Mouse (Mus musculus) heart, embryonic 16.5 days (tissue): ENCODE results near the gene Lama2. TPM values are rescaled to one million over a fixed set of nuclear protein-coding genes. Genes with fewer than 3 reads are reported as not detected.

Experiments used
- ATAC-seq: fragments of 200-750 bp; cut with Nextera tagmentation; replicated peaks from 2 replicates; pipeline ENCODE4 v1.8.0; 2017; ENCODE audit warnings: moderate number of reproducible peaks; ENCODE audit not compliant: insufficient read depth, low FRiP score; ENCODE audit errors: extremely low read depth
- H3K27ac ChIP-seq: fragments of 300-500 bp; sonication (generic); 2 replicates; pipeline ENCODE4 v1.5.1; 2014; ENCODE audit warnings: mild to moderate bottlenecking, low read length, control low read depth, moderate library complexity
- H3K27me3 ChIP-seq: fragments of 300-500 bp; sonication (generic); 2 replicates; pipeline ENCODE4 v1.6.1; 2014; ENCODE audit warnings: low read length, mixed read lengths; ENCODE audit not compliant: control insufficient read depth, insufficient read depth
- H3K36me3 ChIP-seq: fragments of 300-500 bp; sonication (generic); 2 replicates; pipeline ENCODE4 v1.6.1; 2014; ENCODE audit not compliant: control insufficient read depth, insufficient read depth
- H3K4me1 ChIP-seq: fragments of 300-500 bp; sonication (generic); 2 replicates; pipeline ENCODE4 v1.6.1; 2014; ENCODE audit warnings: low read length, mixed read lengths; ENCODE audit not compliant: control insufficient read depth, insufficient read depth
- H3K4me2 ChIP-seq: fragments of 300-500 bp; sonication (generic); 2 replicates; pipeline ENCODE4 v1.6.1; 2014; ENCODE audit warnings: low read depth, mild to moderate bottlenecking, control low read depth, low read length
- H3K4me3 ChIP-seq: fragments of 300-500 bp; sonication (generic); 2 replicates; pipeline ENCODE4 v1.5.1; 2014; ENCODE audit warnings: mild to moderate bottlenecking, control low read depth, low read length
- H3K9ac ChIP-seq: fragments of 300-500 bp; sonication (generic); 2 replicates; pipeline ENCODE4 v1.6.1; 2014; ENCODE audit warnings: low read length, control low read depth
- H3K9me3 ChIP-seq: fragments of 300-500 bp; sonication (generic); replicated peaks from 2 replicates; pipeline ENCODE4 v1.6.1; 2016; ENCODE audit warnings: low read length; ENCODE audit not compliant: control insufficient read depth
- WGBS: fragments of 180-500 bp; shearing (Covaris S2); extraction: QIAGEN DNeasy Blood & Tissue Kit; methylation state at CpG from one replicate; pipeline ENCODE4 v1.1.7; 2014; 5-methylcytosine and 5-hydroxymethylcytosine counted together
- polyA plus RNA-seq: library from polyadenylated mRNA; unstranded; fragments of >200 nt; fragmentation: Nextera tagmentation; extraction: Ambion mirVana; gene quantifications from 2 replicates; pipeline ENCODE4 v1.2.1, GENCODE M21; 2015

Gene Lama2
- polyA plus RNA-seq, 1 experiment from 2014 or later: 20.3 TPM

DNA sequence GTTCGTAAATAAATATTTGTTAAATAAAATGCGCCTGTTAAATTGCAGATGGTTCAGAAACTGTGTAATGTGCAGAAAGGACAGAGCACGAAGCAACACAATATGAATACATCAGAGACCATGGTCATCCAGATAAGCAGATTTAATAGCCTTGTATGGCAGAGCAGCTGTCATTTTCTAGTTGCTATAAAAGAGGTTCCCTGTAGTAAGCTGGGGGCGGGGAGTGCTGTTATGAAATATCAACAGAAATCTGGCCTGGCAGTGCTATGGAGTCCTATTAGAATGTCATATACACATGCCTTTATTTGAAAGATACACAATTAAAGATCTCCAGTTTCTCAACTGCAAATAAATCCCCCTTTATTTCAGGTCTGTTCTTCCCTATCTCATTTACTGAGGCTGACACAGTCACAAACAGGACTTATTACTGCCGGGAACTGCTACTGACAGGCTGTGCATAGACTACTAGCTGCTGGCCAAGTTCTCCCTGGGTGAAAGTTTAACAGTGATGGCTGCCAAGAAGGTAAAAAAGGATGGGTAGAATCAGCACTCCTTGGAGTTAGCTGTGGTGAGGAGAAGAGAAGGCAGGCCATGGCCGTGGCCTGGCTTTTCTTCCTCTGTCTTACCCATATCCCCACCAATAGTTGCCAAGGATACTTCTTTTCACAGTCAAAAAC is 396.8 kb downstream of the Lama2 start:
- Histone ChIP-seq H3K27ac (no peak overlapping the region), H3K4me1 (no peaks in the 10 kb centered on the region), H3K4me2 (no peak overlapping the region), H3K9ac (no peak overlapping the region), H3K36me3 (no peaks in the 10 kb centered on the region), H3K27me3 (no peaks in the 10 kb centered on the region), H3K4me3 (no peak overlapping the region), H3K9me3 (no peaks in the 10 kb centered on the region)
- ATAC-seq: no peak
- 75% methylated on average over 6 of the region's 6 CpGs for WGBS

DNA sequence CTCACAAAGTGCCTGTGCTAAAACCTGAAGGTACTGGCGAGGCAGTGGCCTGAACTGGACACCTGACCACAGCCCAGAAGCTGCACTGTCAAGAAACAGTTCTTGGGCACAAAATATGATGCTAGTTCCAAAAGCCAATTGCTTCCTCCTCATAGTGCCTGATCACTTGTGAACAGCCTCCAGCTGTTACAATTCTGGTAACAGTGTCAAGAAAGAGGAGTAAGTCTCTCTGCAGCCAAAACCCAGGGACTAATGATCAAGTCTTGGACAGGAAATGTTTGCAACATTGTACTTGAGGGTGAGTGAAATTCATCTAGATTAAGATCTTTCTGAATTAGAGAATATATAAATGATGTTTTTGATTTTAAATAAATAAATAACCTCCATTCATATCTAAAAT is 399.9 kb downstream of the Lama2 start:
- WGBS: 73% methylated on average over 1 of the region's 1 CpGs
- H3K36me3 ChIP-seq: no peaks in the 10 kb centered on the region
- no peak overlapping the region for H3K27ac ChIP-seq
- no peak overlapping the region for H3K4me3 ChIP-seq
- ATAC-seq: no peak
- H3K4me2 ChIP-seq: no peak overlapping the region
- no peaks in the 10 kb centered on the region for H3K4me1 ChIP-seq
- H3K27me3 ChIP-seq: no peaks in the 10 kb centered on the region
- no peak overlapping the region for H3K9ac ChIP-seq
- no peaks in the 10 kb centered on the region for H3K9me3 ChIP-seq

DNA sequence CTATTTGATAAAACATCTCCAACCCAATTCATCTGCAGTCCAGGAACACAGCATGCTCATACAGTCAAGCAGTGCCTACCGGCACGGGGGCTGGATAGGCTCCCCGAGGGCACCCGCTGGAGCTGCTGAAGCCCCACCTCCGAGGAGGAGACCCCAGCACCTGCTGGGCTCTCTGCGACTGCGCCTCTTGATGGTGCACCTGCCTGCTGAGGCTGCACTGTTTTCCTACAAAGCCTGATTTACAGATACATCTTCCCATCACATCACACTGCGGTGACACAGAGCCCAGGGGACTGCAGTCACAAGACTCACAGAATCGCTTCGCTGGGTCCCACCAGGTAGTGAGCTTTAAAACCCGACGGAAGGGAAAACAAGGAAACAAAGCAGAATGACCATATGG is 412.2 kb downstream of the Lama2 start:
- no peaks in the 10 kb centered on the region for H3K9me3 ChIP-seq
- no peak for ATAC-seq
- no peaks in the 10 kb centered on the region for H3K4me1 ChIP-seq
- no peak overlapping the region for H3K4me3 ChIP-seq
- no peak overlapping the region for H3K27ac ChIP-seq
- WGBS: 28% methylated on average over 12 of the region's 12 CpGs
- H3K4me2 ChIP-seq: no peak overlapping the region
- H3K27me3 ChIP-seq: no peaks in the 10 kb centered on the region
- H3K36me3 ChIP-seq: no peaks in the 10 kb centered on the region
- no peak overlapping the region for H3K9ac ChIP-seq

DNA sequence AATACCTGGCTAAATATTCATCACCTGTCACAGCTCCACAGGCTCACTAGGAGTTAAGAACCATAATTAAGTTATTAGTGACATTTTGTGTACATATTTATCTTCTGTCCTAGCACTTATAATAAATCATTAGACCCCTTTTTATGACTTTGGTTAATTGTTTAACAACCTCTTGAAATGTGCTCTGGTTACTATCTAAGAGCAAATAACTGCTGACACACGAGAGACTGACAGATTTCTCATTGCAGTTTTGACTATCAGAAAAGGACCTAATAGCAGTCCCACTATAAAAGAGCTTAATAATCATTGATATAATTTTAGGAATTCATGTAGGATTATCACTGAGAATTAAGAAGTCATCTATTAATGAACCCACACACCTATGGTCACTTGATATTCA is 421.1 kb downstream of the Lama2 start:
- Histone ChIP-seq H3K9ac (no peak overlapping the region), H3K4me1 (no peaks in the 10 kb centered on the region), H3K27ac (no peak overlapping the region), H3K9me3 (no peaks in the 10 kb centered on the region), H3K36me3 (no peaks in the 10 kb centered on the region), H3K27me3 (no peaks in the 10 kb centered on the region), H3K4me3 (no peak overlapping the region), H3K4me2 (no peak overlapping the region)
- no peak for ATAC-seq
- WGBS: 64% methylated on average over 1 of the region's 1 CpGs

- no peak overlapping the region for H3K4me2 ChIP-seq
- H3K4me1 ChIP-seq: no peaks in the 10 kb centered on the region
- H3K27ac ChIP-seq: no peak overlapping the region
- no peak overlapping the region for H3K9ac ChIP-seq
- 79% methylated on average over 8 of the region's 8 CpGs for whole genome bisulfite sequencing
- H3K4me3 ChIP-seq: no peak overlapping the region
- H3K36me3 ChIP-seq: no peaks in the 10 kb centered on the region
- H3K9me3 ChIP-seq: no peaks in the 10 kb centered on the region
- ATAC-seq: no peak
- no peaks in the 10 kb centered on the region for H3K27me3 ChIP-seq
Measured at GRCm38 (mm10) chr10:27193986-27194908, 425.3 kb downstream of the Lama2 start.

DNA sequence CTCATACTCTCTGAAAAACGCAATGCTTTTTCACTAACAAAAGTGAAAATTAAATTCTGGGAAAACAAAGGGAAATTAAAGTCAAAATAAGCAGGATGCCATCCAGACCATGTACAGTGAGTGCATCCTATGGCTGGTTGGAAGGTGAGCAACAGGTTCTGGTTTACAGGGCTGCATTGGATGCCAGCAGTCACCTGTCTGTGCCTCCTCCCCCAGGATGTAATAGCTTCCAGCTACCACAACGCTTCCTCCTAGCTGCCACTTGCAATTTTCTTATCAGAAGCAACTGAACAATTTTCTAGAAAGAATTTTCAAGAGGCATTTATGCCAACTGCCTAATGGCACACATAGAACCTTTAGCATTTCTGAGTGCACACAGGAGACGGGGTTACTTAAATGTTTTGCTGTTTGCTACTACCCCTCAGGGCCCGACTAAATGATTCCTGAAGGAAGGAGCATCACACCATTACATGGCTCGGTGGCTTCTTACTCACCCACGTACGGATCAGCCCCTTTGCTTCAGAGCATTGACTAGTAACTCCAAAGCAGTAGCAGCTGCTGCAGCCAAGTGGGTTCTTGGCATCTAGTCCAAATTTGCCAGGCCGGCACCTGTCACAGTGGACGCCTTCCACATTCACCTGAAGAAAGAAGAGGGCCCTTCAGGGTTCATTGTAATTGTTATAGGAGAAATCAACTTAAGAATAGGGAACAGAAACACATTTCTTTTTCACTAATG is 430.8 kb downstream of the Lama2 start:
- Histone ChIP-seq H3K9me3 (no peaks in the 10 kb centered on the region), H3K9ac (no peak overlapping the region), H3K36me3 (0 out of 2 replicates have a peak, but pooled peaks cover 3% of the 10 kb centered on the region), H3K4me2 (no peak overlapping the region), H3K4me3 (no peak overlapping the region), H3K27ac (no peak overlapping the region), H3K27me3 (no peaks in the 10 kb centered on the region), H3K4me1 (no peaks in the 10 kb centered on the region)
- ATAC-seq: no peak
- 82% methylated on average over 9 of the region's 9 CpGs for WGBS

DNA sequence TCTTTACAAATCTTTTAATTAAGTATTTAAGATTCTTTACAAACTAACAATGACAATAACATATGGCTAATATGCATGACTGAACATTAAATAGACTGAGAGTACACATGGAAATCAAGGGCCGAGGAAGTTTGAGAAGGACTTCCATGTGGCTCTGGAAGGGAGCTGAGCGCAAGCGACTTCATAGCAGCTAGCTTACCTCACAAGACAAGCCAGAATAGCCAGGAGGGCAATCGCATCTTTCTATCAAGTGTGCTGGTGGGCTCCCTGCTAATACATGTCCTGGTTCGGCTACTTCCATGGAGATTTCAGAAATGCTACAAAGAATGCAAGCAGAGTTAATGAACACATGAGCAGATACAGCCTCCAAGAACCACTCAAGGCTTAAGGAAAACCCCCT is 435.4 kb downstream of the Lama2 start:
- Histone ChIP-seq H3K4me2 (no peak overlapping the region), H3K36me3 (0 out of 2 replicates have a peak, but pooled peaks cover 3% of the 10 kb centered on the region), H3K4me3 (no peak overlapping the region), H3K4me1 (no peaks in the 10 kb centered on the region), H3K9me3 (no peaks in the 10 kb centered on the region), H3K27ac (no peak overlapping the region), H3K27me3 (no peaks in the 10 kb centered on the region), H3K9ac (no peak overlapping the region)
- WGBS: 90% methylated on average over 5 of the region's 5 CpGs
- no peak for ATAC-seq

DNA sequence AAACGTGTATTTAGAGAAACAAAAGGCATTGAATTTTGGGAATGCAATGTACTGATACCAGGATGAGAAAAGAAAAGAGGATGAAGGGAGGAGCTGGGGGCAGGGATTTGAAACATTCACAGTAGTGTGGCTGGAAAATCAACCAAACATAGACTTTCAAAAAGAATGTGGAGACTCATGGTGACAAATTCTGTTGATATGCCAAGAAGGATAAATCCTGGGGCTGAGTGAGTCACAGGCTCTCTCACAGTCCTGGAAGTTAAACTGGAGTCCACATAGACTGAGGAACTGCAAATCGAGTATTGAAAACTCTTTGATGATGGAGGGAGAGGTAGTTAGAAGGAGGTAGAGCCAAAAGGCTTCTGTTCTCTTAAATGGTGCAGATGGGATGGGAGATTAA is 445.3 kb downstream of the Lama2 start:
- 53% methylated on average over 2 of the region's 2 CpGs for WGBS
- 0 out of 2 replicates have a peak, but pooled peaks cover 2% of the 10 kb centered on the region for H3K4me1 ChIP-seq
- H3K9ac ChIP-seq: no peak overlapping the region
- H3K4me3 ChIP-seq: no peak overlapping the region
- H3K9me3 ChIP-seq: no peaks in the 10 kb centered on the region
- H3K36me3 ChIP-seq: no peaks in the 10 kb centered on the region
- H3K4me2 ChIP-seq: no peak overlapping the region
- no peak for ATAC-seq
- no peak overlapping the region for H3K27ac ChIP-seq
- H3K27me3 ChIP-seq: no peaks in the 10 kb centered on the region

GRCm38 (mm10) chr10:27164738-27165137 is 454.8 kb downstream of the Lama2 start:
- ATAC-seq: no peak
- WGBS: 71% methylated on average over 3 of the region's 3 CpGs

More at GRCm38 (mm10) chr10:27164738-27165137, 454.8 kb downstream of the Lama2 start:
- Histone ChIP-seq H3K9ac (no peak overlapping the region), H3K4me3 (no peak overlapping the region), H3K4me1 (no peaks in the 10 kb centered on the region), H3K4me2 (no peak overlapping the region), H3K9me3 (no peaks in the 10 kb centered on the region), H3K36me3 (no peaks in the 10 kb centered on the region), H3K27ac (no peak overlapping the region), H3K27me3 (no peaks in the 10 kb centered on the region)
